Mouse (Mus musculus) kidney, adult 2 months (tissue): ENCODE measurements at regions not wholly inside any gene's neighbourhood (a gene's known extent, or its start where the extent isn't known, plus 50 kb on each side); places are given as distances from the start of the nearest gene placed in this dataset.

ENCODE experiments used
- DNase-seq: peaks from one replicate; pipeline ENCODE4 v3.0.0; 2021
- H3K27ac ChIP-seq: fragments of 200-500 bp; 2 replicates; pipeline ENCODE4 v1.5.1; 2012; ENCODE audit warnings: low read depth, low read length, control low read depth, inconsistent platforms; ENCODE audit not compliant: insufficient read depth
- H3K27me3 ChIP-seq: fragments of 200-500 bp; replicated peaks from 2 replicates; pipeline ENCODE4 v1.6.1; 2012; ENCODE audit warnings: mild to moderate bottlenecking, moderate library complexity, low read length, inconsistent platforms; ENCODE audit not compliant: control insufficient read depth, insufficient read depth
- H3K36me3 ChIP-seq: fragments of 200-500 bp; 2 replicates; pipeline ENCODE4 v1.6.1; 2012; ENCODE audit warnings: mild to moderate bottlenecking, moderate library complexity, low read length, inconsistent platforms; ENCODE audit not compliant: control insufficient read depth, insufficient read depth
- H3K4me1 ChIP-seq: fragments of 200-500 bp; 2 replicates; pipeline ENCODE4 v1.6.1; 2011; ENCODE audit warnings: low read length; ENCODE audit not compliant: control insufficient read depth, insufficient read depth
- H3K4me3 ChIP-seq: fragments of 200-500 bp; 2 replicates; pipeline ENCODE4 v1.5.1; 2011; ENCODE audit warnings: mild to moderate bottlenecking, low read depth, low read length, control low read depth; ENCODE audit not compliant: insufficient read depth
- CTCF ChIP-seq: fragments of 200-500 bp; conservative IDR thresholded peaks from 2 replicates; pipeline ENCODE4 v1.5.1; 2011; ENCODE audit warnings: low read depth, mild to moderate bottlenecking, control low read depth, low read length, moderate library complexity, mixed read lengths; ENCODE audit not compliant: insufficient read depth, insufficient read length
- POLR2A ChIP-seq: fragments of 200-500 bp; IDR thresholded peaks from one replicate; pipeline ENCODE4 v1.6.1; 2011; ENCODE audit warnings: low read depth, low read length, control low read depth
- WGBS: fragments of 180-500 bp; shearing (Covaris S2); methylation state at CpG from one replicate; pipeline ENCODE4 v1.1.7; 2018; 5-methylcytosine and 5-hydroxymethylcytosine counted together

- WGBS, result 39% methylated on average over 8 of the region's 8 CpGs
- H3K36me3 ChIP-seq, result no peaks in the 10 kb centered on the region
- no peaks in the 10 kb centered on the region; the same call in 1 of the 2 replicates for H3K27me3 ChIP-seq
- no peak for TF ChIP-seq POLR2A
- no peak for TF ChIP-seq CTCF
- H3K4me1 ChIP-seq, result no peaks in the 10 kb centered on the region
- H3K27ac ChIP-seq, result no peak overlapping the region
- DNase-seq, result no peak
- H3K4me3 ChIP-seq, result no peak overlapping the region
Measured at GRCm38 (mm10) chr3:83583071-83583672, 182.9 kb upstream of the Sfrp2 start.

- no peaks in the 10 kb centered on the region for H3K4me1 ChIP-seq
- no peak overlapping the region for H3K4me3 ChIP-seq
- DNase-seq, result no peak
- H3K27ac ChIP-seq, result no peak overlapping the region
- TF ChIP-seq POLR2A (no peak), CTCF (no peak)
- no peaks in the 10 kb centered on the region; the same call in 1 of the 2 replicates for H3K27me3 ChIP-seq
- H3K36me3 ChIP-seq, result no peaks in the 10 kb centered on the region
- 78% methylated on average over 5 of the region's 5 CpGs for WGBS
Measured at GRCm38 (mm10) chr3:83586086-83586485, 180.0 kb upstream of the Sfrp2 start.

GRCm38 (mm10) chr3:83586551-83586950, 179.6 kb upstream of the Sfrp2 start:
- Histone ChIP-seq H3K27ac (no peak overlapping the region), H3K27me3 (no peaks in the 10 kb centered on the region; the same call in 1 of the 2 replicates), H3K36me3 (no peaks in the 10 kb centered on the region), H3K4me1 (no peaks in the 10 kb centered on the region), H3K4me3 (no peak overlapping the region)
- DNase-seq, result no peak
- 70% methylated on average over 4 of the region's 4 CpGs for WGBS
- TF ChIP-seq POLR2A (no peak), CTCF (no peak)

GRCm38 (mm10) chr3:83589127-83589526, 177.0 kb upstream of the Sfrp2 start:
- Histone ChIP-seq H3K4me3 (no peak overlapping the region), H3K36me3 (no peaks in the 10 kb centered on the region), H3K27me3 (no peaks in the 10 kb centered on the region; the same call in 1 of the 2 replicates), H3K27ac (no peak overlapping the region), H3K4me1 (no peaks in the 10 kb centered on the region)
- no peak for DNase-seq
- no peak for TF ChIP-seq POLR2A
- TF ChIP-seq CTCF, result no peak
- 40% methylated on average over 8 of the region's 8 CpGs for WGBS

- Histone ChIP-seq H3K27me3 (no peaks in the 10 kb centered on the region; the same call in 1 of the 2 replicates), H3K4me1 (no peaks in the 10 kb centered on the region), H3K27ac (no peak overlapping the region), H3K36me3 (no peaks in the 10 kb centered on the region), H3K4me3 (no peak overlapping the region)
- 91% methylated on average over 7 of the region's 7 CpGs for WGBS
- TF ChIP-seq CTCF (no peak), POLR2A (no peak)
- DNase-seq, result no peak
Measured at GRCm38 (mm10) chr3:83591206-83591605, 174.9 kb upstream of the Sfrp2 start.

- TF ChIP-seq CTCF, result no peak
- 85% methylated on average over 5 of the region's 5 CpGs for WGBS
- Histone ChIP-seq H3K27me3 (no peaks in the 10 kb centered on the region), H3K4me3 (no peak overlapping the region), H3K27ac (no peak overlapping the region), H3K4me1 (no peaks in the 10 kb centered on the region), H3K36me3 (no peaks in the 10 kb centered on the region)
- DNase-seq, result no peak
Measured at GRCm38 (mm10) chr3:83593321-83593720, 172.8 kb upstream of the Sfrp2 start.

- TF ChIP-seq POLR2A (no peak), CTCF (no peak)
- H3K27me3 ChIP-seq, result no peaks in the 10 kb centered on the region
- H3K36me3 ChIP-seq, result no peaks in the 10 kb centered on the region
- no peak for DNase-seq
- H3K4me1 ChIP-seq, result no peaks in the 10 kb centered on the region
- H3K27ac ChIP-seq, result no peak overlapping the region
- 81% methylated on average over 4 of the region's 4 CpGs for WGBS
- no peak overlapping the region for H3K4me3 ChIP-seq
Measured at GRCm38 (mm10) chr3:83601506-83601905, 164.6 kb upstream of the Sfrp2 start.
